Mouse (Mus musculus) layer of hippocampus, adult 8-10 months (tissue): ENCODE data around the gene Ptpn1. TPM values are rescaled to one million over a fixed set of nuclear protein-coding genes. Genes with fewer than 3 reads are reported as not detected.

ENCODE experiments used
- DNase-seq, 2 experiments: peaks; one replicate each; pipeline ENCODE4 v3.0.0; 2022; ENCODE audit warnings: low spot score in 2 of 2
- total RNA-seq, 4 experiments: library from RNA; stranded (reverse); gene quantifications; 2 replicates each; pipeline ENCODE4 v1.2.4; 2022

Ptpn1 gene
- total RNA-seq, 4 experiments from 2014 or later, result 56.2 to 59.7 (median 58.3) TPM

DNA sequence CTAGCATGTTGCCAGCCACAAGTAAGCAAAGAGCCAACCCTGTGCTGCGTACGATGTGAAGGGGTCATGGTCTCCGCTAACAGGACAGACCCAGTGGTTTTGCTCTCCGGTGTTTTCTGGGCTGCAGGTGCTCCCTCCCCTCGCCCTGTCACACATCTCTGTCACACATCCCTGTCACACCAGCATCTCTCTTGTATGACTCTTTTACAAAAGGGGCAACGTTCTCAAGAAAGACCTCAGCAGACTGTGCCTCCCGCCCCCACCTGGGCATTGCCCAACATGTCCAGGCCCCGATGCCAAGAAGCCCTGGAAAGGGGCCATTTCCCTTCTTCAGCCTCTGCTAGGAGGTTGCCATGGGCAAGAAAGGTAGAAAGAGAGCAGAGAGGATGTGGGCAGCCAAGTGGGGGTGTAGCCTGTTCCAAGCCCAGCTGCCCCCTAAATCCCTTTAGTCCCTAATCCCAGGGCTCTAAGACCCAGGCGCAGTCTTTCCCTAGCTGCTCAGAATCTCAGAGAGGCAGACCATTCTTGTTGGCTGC, 10.8 kb upstream of the Ptpn1 start:
- no peak for DNase-seq

- no peak for DNase-seq
Observed at GRCm38 (mm10) chr2:167921823-167922222, 10.0 kb upstream of the Ptpn1 start.

DNA sequence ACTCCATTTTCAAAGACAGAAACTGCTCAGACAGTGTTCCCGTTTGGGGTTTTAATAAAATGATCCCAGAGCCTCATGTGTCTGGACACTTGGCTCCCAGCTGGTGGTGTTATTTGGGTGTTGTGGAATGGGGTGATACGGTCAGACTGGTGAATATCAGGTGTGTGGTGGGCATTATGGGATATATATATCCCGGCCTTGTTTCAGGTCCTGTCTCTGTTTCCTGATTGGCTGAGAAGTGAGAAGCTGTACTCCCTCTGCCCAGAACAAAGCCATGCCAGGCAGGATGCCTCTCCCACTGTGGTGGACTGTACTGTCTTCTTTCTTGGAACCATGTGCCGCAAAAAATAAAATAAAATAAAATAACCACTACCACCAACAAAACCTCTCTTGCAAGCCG, 7.8 kb upstream of the Ptpn1 start:
- no peak for DNase-seq

DNA sequence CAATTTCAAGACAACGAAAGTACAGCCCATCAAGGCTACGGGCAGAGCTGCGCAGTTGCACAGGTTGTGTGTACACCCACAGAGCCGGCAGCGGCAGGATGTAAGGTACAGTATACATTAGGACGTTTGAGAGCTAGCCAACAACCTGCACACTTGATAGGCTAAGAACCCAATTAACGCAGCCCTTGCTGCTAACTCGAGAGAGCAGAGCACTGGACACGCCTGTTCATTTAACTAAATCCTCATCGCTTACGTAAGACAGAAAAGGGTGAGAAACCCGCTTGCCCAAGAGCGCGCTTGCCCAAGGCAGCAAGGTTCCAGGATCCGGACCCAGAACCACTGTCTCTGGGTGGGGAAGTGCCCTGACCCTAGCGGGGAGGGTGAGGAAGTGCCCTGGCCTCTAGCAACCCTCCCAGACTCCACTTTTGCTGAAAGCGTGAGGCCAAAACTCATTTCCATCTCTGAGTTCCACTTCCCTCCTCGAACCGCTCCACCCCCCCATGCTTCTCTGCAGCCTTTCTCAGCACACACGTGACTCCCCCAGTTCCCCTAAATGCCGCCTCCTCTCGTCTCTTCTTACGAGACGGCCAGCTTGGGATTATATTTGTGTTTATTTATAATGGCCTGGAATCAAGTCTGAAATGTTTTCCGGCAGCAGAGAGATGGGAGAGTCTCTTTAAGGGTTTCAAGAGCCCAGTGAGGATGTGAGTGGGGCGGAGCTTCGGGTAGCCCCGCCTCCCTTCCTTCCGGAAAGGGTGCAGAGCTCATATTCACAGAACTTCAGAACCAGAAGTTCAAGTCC, 6.9 kb upstream of the Ptpn1 start:
- peak; percentile 73 to 79 for DNase-seq

GRCm38 (mm10) chr2:167925841-167926800, 5.7 kb upstream of the Ptpn1 start:
- DNase-seq, result no peak

- no peak for DNase-seq
Observed at GRCm38 (mm10) chr2:167928002-167928526, 3.8 kb upstream of the Ptpn1 start.

DNA sequence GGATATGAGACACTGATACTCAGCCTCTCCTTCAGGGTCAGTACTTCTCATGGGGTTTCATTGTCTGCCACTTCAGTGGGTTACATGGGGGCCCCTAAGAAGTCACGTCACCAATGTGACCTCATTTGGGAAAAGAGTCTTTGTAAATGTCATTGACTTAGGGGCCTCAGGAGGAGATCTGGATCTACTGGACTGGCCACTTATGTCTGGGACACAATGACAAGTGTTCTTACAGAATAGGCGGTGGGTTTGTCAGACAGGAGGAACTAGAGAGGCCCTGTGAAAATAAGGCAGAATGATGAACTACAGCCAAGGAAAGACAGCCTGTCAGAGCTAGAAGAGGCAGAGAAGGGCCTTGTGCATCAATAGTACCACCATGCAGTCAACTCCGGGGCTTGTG, 2.9 kb upstream of the Ptpn1 start:
- DNase-seq, result no peak

DNA sequence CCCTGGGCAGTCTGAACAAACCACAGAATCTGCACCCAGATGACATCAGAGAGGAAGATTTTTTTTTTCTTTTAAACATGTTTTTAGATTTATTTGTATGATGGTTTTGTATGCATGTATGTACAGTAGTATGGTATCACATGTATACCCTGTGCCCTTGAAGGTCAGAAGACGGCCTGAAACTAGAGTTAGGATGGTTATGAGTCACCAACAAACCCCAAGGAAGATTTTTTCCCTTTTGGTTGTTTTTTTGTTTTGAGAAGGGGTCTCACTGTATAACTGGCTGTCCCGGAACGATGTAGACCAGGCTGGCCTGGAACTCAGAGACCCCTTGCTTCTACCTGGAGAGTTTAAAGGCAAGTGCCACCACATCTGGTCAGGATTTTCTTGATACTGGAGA, 882 bp upstream of the Ptpn1 start:
- DNase-seq, result no peak

DNA sequence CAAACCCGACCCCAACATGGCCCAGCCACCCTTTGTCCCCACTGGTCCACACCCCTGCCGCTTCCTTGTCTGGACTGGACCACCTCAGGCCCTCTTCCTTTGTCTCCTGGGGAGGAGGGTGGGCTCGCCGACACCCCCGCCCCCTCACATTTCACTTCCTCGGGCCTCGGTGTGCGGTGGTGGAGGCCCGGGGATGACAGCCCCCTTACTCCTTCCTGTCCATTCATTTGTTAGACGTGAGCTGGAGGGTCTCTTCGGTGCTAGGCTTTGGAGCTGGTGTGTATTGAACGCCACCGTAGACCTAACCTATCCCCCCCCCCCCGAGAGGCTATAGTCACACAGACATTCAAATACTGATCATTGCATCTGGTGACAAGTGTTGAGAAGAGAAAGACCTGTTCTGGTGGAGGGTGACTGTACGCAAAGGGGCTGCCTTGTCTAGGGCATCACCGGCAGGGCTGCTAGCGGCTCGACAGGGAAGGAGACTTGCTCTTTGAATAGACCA, 922 bp downstream of the Ptpn1 start:
- DNase-seq, result no peak

GRCm38 (mm10) chr2:167933397-167933796, 1.5 kb downstream of the Ptpn1 start:
- no peak for DNase-seq

DNA sequence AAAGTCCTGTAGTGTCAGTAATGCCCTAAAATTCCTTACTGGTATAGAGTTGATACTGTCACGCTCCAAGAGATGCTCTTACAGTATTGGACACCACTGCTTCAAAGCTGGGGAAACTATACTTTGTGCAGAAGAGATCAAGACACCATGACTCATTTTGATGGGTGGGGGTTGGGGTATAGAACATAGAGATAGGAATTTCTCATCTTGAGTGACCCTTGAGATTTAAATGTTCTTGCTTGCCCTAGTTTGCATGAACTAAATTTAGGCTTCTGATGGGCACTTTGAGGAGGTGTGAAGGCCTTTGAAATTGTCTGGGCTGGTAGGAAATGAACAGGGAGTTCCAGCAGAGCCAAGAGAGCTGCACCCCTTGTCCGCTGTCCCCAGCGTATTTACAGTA, 4.1 kb downstream of the Ptpn1 start:
- no peak for DNase-seq

DNA sequence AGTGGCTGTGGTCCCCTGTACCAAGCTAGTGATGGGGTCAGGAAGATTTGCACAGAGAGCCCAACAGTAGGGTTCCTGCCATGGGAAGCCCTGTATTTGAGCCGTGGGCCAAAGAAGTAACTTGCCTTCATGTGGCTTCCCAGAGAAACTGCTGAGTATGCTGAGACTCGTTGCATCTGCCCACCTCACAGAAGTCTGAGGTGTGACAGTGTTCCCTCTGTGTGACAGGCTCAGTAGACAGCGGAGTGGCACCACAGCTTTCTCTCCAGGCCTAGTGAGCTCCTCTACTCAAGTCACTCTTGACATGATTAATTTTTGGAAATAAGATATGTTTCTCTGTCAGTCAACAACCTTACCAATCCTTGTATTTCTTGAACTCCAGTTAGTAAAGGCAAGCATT, 6.9 kb downstream of the Ptpn1 start:
- no peak for DNase-seq

- DNase-seq, result no peak
Observed at GRCm38 (mm10) chr2:167939204-167939603, 7.3 kb downstream of the Ptpn1 start.

GRCm38 (mm10) chr2:167939632-167940399, 8.0 kb downstream of the Ptpn1 start:
- no peak for DNase-seq

GRCm38 (mm10) chr2:167940636-167941035, 8.8 kb downstream of the Ptpn1 start:
- DNase-seq, result no peak

DNA sequence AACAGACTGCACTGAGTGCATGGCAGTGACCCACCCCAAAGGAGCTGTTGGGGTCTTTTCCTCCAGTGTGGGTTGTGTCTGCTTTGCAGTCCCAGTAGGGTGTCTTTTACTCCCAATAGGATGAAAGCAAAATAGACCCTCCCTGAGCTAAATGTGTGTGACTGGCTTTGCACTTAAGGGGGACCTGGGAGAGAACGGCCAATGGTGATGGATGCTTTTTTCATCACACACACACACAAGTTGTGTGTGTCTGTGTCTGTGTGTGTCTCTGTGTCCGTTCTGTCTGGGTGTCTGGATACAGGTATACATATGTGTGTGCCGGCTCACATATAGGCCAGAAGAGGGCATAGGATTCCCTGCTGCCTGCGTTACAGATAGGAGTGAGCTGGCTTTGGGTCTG, 9.5 kb downstream of the Ptpn1 start:
- DNase-seq, result no peak

DNA sequence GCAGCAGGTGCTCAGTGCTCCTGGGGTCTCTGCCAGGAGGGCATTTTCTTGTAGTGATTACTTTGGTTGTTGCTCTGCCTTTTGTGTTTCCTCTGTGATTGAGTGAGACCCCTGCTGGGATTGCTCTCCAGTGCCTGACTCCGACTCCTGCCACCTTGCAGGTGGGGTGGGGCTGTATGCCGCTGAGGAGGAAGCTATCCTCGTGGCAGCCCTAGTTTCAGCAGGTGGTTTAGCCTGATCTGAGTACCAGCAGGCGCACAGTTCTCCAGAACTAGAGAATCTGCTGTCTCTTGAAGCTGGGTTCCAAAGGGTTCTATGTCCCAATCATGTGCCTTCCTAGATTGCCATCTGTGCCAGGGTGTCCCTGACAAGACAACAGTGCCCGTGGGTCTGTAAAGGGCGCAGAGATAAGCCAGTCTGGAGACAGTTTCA, 9.9 kb downstream of the Ptpn1 start:
- no peak for DNase-seq

DNA sequence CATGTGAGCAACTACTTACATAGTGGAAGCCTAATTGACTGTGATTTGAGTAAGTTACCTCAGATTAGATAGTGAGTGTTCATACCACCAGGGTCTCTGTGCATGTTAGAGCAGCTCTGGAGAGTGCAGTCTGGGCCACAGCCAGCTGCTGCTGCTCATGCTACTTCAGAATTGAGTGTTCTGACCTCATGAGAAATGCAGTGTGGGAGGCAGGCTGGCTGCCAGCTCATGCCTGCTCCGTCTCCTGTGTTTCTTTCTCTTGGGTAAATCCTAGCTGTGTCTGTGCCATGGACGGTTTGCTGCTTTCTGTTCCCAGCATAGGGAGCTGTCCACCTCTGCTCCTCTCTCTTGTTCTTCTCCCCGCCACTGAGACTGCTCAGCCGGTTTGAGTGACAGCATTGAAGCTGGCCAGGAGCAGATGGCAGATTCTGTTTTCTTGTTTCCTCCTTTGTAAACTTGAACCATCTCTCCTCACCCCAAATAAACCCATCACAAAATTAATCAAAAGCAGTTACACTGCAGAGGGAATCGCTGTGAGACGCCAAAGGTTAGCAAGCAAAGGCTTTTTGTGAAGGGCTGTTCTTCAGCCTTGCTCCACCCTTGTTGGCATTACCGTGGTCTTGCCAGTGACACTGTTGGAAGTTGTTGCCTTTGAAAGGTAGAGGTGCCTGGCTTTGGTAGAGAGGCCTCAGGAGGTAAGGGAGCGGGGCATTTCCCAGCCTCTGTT, 10.5 kb downstream of the Ptpn1 start:
- DNase-seq, result peak in 1 of 2 experiments; percentile 62

DNA sequence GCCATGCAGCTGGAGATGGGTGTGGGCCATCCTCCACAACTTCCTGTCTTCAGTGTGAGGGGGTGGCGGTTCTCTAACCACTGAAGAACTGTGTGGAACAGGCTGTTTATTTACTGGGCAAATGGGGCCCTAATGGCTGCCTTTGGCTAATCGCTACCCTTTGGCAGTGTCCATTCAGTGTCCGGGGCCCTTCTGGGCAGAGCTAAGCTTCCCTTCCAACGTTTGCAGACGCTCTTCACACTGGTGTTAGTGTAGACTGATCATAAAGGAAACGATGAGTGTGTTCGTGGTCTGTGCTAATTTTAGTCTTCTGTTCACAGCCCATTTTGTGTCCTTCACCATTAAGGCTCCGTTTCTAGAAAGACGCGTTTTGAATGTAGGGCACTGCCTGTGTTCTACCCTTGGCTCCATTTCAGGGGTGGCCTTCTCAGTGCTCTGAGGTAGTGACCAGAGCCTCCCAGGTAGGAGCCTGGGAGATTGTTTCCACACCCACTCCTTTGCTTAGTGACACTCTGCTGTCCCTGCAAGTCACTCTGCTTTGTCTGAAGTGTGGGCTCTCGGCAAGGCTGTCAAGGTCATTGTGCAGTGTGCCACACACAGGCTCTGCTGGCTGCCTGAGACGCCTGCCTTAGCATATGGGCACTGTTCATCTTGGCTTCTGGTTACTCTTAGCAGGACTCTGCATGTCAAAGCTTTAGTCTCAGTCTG, 11.2 kb downstream of the Ptpn1 start:
- no peak for DNase-seq

DNA sequence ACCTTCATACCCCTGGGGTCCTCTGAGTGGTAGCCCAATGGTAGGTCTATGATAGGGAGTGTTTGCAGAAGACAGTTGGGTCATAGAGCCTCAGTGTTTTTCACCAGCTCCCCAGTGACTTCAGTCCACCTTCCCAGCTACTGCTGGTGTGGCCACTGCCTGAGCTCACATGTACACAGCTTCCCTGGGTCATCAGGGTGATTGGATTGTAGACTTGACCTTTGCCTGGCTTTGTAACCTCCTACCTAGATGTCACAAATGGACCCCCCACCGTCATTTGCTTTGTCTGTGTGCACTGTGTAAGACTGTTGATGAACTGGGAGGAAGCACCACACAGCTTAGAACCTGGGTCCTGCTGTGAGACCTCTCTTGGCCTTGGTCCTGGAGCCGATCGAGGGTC, 12.3 kb downstream of the Ptpn1 start:
- no peak for DNase-seq
